Mouse (Mus musculus): ENCODE data around the gene Neu4. TPM values are rescaled to one million over a fixed set of nuclear protein-coding genes. Genes with fewer than 3 reads are reported as not detected.

Neu4 gene
- polyA plus RNA-seq, 1 experiment from 2014 or later, result not detected

DNA sequence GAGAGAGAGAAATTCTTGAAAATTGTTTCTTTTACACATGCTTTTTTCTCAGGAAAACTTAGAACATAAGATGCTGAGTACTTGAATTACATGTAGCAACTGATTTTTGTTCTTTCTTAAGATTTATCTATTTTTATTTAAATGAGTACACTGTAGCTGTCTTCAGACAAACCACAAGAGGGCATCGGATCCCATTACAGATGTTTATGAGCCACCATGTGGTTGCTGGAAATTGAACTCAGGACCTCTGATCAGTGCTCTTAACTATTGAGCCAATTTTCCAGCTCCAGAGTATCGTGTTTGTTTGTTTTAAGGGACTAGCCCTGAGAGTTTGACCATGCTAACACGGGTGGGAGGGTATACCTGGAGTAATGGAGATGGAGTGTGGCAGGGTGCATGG is 8.6 kb upstream of the Neu4 start:
- H3K4me3 ChIP-seq (replicated peaks), result no peak overlapping the region
- no peaks in the 10 kb centered on the region for H3K4me1 ChIP-seq
- no peak for ATAC-seq (ENCODE audit: low FRiP score)
- H3K9ac ChIP-seq, result no peak overlapping the region
- no peak overlapping the region for H3K4me2 ChIP-seq
- WGBS, result 83% methylated on average over 3 of the region's 3 CpGs
- no peaks in the 10 kb centered on the region for H3K27me3 ChIP-seq
- no peaks in the 10 kb centered on the region for H3K9me3 ChIP-seq
- no peaks in the 10 kb centered on the region for H3K36me3 ChIP-seq (replicated peaks)
- no peak overlapping the region for H3K27ac ChIP-seq

DNA sequence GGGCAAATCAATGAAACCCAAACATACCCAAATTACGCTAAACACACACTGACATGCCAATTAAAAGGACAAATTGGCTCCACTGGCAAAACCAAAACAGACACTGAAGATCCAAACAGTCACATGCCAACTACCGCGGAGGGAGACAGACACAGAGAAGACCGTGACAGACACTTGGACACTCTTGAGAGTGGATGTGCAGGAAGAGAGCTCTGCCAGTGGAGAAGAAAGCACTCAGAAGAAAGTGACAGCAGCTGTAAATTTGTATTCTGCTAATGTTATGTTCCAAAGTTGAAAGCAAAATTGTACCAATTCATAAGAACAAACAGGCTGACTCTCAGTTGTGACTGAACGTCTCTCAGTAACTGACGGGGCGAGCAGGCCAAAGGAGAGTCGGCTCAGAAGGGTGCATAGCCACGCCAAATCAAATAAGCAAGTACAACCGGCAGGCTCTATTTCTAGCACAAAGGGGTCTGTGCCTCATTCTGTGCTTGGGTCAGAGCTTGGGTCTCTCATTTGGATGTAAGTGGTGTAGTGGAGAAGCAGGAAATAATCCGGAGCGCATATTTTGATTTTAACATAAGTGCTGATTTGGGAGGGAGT is 7.4 kb downstream of the Neu4 start:
- no peak for ATAC-seq (ENCODE audit: low FRiP score)
- WGBS, result 84% methylated on average over 12 of the region's 12 CpGs

DNA sequence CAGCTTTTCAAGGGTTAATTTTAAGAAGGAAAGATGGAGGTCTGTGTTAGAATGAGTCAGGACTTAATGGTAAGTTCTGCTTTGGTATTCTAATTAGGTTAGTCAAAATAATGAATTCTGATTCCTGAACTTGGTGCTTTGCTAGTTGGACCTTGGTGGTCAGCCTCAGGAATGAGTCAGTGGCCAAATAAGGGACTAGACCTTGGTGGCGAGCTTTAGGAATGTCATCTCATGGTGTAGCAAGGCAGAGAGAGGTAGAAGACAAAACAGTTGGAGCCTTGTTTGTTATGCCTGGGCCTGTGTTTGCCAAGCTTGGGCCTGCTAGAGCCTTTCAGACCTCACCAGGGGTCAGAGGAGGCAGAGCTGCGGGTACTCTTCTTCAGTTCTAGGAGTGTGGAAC is 8.5 kb downstream of the Neu4 start:
- Histone ChIP-seq H3K9ac (no peak overlapping the region), H3K36me3 (replicated peaks) (no peaks in the 10 kb centered on the region), H3K27me3 (no peaks in the 10 kb centered on the region), H3K4me2 (no peak overlapping the region), H3K4me1 (no peaks in the 10 kb centered on the region), H3K27ac (no peak overlapping the region), H3K9me3 (no peaks in the 10 kb centered on the region), H3K4me3 (replicated peaks) (no peak overlapping the region)
- WGBS, result 89% methylated on average over 2 of the region's 2 CpGs
- no peak for ATAC-seq (ENCODE audit: low FRiP score)

More for the DNA sequence above, 7.4 kb downstream of the Neu4 start:
- Histone ChIP-seq H3K4me2 (no peak overlapping the region), H3K9me3 (no peaks in the 10 kb centered on the region), H3K4me3 (replicated peaks) (no peak overlapping the region), H3K9ac (no peak overlapping the region), H3K36me3 (replicated peaks) (no peaks in the 10 kb centered on the region), H3K27me3 (no peaks in the 10 kb centered on the region), H3K4me1 (no peaks in the 10 kb centered on the region), H3K27ac (no peak overlapping the region)

- WGBS, result 95% methylated on average over 2 of the region's 2 CpGs
- Histone ChIP-seq H3K9me3 (no peaks in the 10 kb centered on the region), H3K27me3 (no peaks in the 10 kb centered on the region), H3K27ac (no peak overlapping the region), H3K4me3 (replicated peaks) (no peak overlapping the region), H3K9ac (no peak overlapping the region), H3K36me3 (replicated peaks) (no peaks in the 10 kb centered on the region), H3K4me2 (no peak overlapping the region), H3K4me1 (peaks cover 9% of the 10 kb centered on the region; the same call in 1 of the 2 replicates)
- ATAC-seq (ENCODE audit: low FRiP score), result no peak
These were observed 12.9 kb downstream of the Neu4 start for GRCm38 (mm10) chr1:94033075-94033602.

DNA sequence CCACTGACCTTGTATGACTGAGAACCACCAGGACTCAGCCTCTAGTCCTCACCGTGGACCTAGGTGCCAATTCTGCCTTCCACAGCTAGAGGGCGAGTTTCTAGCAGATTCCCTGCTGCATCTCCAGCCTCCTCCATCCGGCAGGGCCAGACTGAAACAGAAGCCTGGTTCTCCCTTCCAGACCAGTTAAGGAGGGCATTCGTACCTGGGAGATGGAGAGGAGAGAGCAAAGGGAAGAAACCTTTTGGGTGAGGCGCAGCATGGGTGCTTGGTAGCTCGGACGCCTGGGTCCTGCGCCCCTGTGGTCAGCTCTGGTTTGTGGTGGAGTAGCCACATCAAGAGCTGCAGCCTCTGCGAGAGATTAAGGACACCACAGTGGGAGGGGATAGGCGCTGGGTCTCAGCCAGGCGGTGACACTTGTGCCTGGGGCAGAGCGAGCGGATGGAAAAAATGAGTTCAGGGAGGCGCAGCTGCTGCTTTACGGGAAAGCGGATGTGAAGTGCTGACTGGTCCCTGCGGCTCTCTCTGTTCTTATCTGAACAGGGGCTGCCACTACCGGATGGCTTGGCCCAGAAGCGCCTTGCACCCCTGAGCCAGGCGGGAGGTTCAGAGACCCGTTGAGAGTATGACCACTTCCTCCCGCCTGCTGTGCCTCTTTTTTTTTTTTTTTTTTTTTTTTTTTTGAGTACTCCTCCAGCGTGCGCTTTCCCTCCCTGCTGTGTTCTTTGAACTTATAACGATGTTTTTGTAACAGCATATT is 14.9 kb downstream of the Neu4 start:
- no peaks in the 10 kb centered on the region for H3K27me3 ChIP-seq
- no peaks in the 10 kb centered on the region for H3K36me3 ChIP-seq (replicated peaks)
- under 1% methylated on average over 25 of the region's 25 CpGs for WGBS
- H3K4me2 ChIP-seq, result peak overlapping the region; percentile 70
- H3K27ac ChIP-seq, result peak overlapping the region; percentile 71
- H3K4me1 ChIP-seq, result peaks cover 9% of the 10 kb centered on the region; the same call in 1 of the 2 replicates
- ATAC-seq (ENCODE audit: low FRiP score), result peak; percentile 93
- peak overlapping the region; percentile 40 for H3K4me3 ChIP-seq (replicated peaks)
- no peaks in the 10 kb centered on the region for H3K9me3 ChIP-seq
- H3K9ac ChIP-seq, result peak overlapping the region; percentile 54

GRCm38 (mm10) chr1:94040391-94040790 is 20.1 kb downstream of the Neu4 start:
- no peaks in the 10 kb centered on the region for H3K36me3 ChIP-seq (replicated peaks)
- no peak for ATAC-seq (ENCODE audit: low FRiP score)
- no peak overlapping the region for H3K4me3 ChIP-seq (replicated peaks)
- 97% methylated on average over 2 of the region's 2 CpGs for WGBS
- H3K27me3 ChIP-seq, result no peaks in the 10 kb centered on the region
- H3K9ac ChIP-seq, result no peak overlapping the region
- no peaks in the 10 kb centered on the region for H3K9me3 ChIP-seq
- H3K4me2 ChIP-seq, result no peak overlapping the region
- no peak overlapping the region for H3K27ac ChIP-seq
- peaks cover 5% of the 10 kb centered on the region; the same call in 1 of the 2 replicates for H3K4me1 ChIP-seq

DNA sequence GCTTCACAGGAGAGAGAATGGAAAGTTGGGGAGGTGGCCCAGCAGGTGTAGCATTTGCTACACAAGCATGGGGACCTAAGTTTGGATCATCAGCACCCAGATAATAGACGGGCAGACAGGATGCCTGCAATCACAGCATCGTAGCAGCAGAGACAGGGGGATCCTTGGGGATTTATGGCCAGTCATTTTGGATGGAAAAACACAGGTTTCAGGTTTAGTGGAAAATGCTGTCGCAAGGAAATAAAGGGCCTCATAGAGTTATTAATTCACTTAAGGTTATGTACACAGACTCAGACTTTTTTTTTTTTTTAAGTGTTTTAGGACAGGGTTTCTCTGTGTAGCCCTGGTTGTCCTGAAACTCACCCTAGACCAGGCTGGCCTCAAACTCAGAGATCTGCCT is 25.3 kb downstream of the Neu4 start:
- H3K27me3 ChIP-seq, result no peaks in the 10 kb centered on the region

GRCm38 (mm10) chr1:94046544-94046943 is 26.3 kb downstream of the Neu4 start:
- Histone ChIP-seq H3K27me3 (no peaks in the 10 kb centered on the region), H3K4me1 (no peaks in the 10 kb centered on the region), H3K9me3 (no peaks in the 10 kb centered on the region), H3K27ac (no peak overlapping the region), H3K9ac (no peak overlapping the region), H3K4me3 (replicated peaks) (no peak overlapping the region), H3K4me2 (no peak overlapping the region), H3K36me3 (replicated peaks) (no peaks in the 10 kb centered on the region)
- ATAC-seq (ENCODE audit: low FRiP score), result no peak
- 82% methylated on average over 4 of the region's 4 CpGs for WGBS

More for the DNA sequence above, 25.3 kb downstream of the Neu4 start:
- Histone ChIP-seq H3K4me1 (no peaks in the 10 kb centered on the region), H3K36me3 (replicated peaks) (no peaks in the 10 kb centered on the region), H3K4me3 (replicated peaks) (no peak overlapping the region), H3K9ac (no peak overlapping the region), H3K4me2 (no peak overlapping the region), H3K9me3 (no peaks in the 10 kb centered on the region), H3K27ac (no peak overlapping the region)
- 85% methylated on average over 3 of the region's 3 CpGs for WGBS
- no peak for ATAC-seq (ENCODE audit: low FRiP score)

GRCm38 (mm10) chr1:94051104-94051503 is 30.9 kb downstream of the Neu4 start:
- Histone ChIP-seq H3K4me1 (no peaks in the 10 kb centered on the region), H3K4me2 (no peak overlapping the region), H3K4me3 (replicated peaks) (no peak overlapping the region), H3K9me3 (no peaks in the 10 kb centered on the region), H3K27ac (no peak overlapping the region), H3K36me3 (replicated peaks) (no peaks in the 10 kb centered on the region), H3K27me3 (no peaks in the 10 kb centered on the region), H3K9ac (no peak overlapping the region)
- ATAC-seq (ENCODE audit: low FRiP score), result no peak
- WGBS, result 89% methylated on average over 5 of the region's 5 CpGs

DNA sequence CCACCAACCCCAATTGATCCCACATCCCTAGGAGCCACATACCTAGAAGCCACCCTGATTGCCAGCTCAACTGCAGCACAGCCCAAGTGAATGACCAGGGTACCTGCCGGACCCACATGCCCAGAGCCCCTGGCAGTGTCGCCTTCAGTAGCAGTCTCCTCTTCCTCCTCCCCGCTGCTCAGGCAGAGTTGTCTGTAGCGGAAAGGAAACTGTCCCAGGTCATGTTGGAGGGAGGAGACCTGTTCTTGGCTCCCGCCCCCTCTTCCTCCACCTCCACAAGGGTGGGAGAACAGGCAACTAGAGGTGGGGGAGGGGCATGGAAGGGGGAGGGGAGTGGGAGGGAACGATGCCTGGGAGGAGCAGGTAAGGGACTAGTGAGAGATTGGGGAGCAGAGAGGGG is 32.1 kb downstream of the Neu4 start, which contains the start of gene Pdcd1:
Gene Pdcd1 (minus strand): TSS at position 181 of the 400 bp plus-strand sequence.
- no peak within 1 kb of the TSS for H3K27ac ChIP-seq
- no peak within 1 kb of the TSS for H3K9ac ChIP-seq
- no peaks in the 10 kb centered on the region for H3K27me3 ChIP-seq
- no peaks in the 10 kb centered on the region for H3K4me1 ChIP-seq
- H3K4me3 ChIP-seq (replicated peaks), result no peak within 1 kb of the TSS
- H3K36me3 ChIP-seq (replicated peaks), result no peaks in the 10 kb centered on the region
- 66% methylated on average over 5 of the region's 6 CpGs for WGBS
- no peak for ATAC-seq (ENCODE audit: low FRiP score)
- no peak within 1 kb of the TSS for H3K4me2 ChIP-seq
- no peaks in the 10 kb centered on the region for H3K9me3 ChIP-seq

DNA sequence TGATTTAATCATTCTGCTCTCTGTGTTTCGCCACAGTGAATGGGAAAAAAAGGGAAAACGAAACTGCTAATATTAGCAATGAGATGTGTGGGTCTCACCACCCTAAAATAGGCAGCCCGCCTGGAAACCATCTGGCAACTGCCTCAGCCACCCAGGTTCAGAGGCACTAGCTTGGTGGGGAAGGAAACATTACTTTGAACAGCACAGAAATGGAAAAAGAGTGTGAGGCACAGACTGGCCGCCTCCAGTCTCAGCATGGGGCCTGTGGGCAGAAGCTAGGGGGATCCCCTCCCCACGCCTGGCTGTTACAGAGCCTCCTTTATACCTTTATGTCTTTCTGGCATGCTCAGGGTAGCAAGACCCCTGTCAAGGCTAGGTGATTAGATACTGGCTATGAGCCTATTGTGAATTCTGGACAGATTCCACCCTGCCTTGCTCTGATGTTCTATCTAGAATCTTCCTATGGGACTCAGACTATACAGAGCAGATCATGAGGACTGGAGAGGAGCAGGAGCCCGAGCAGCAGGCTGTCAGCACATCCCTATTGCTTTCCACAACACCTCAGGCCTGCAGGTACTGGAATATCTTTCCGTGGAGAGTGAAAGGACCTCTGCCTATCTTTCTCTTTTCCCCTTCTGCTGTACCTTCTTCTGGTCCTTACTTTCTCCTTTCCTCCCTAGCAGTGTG is 33.4 kb downstream of the Neu4 start:
- Histone ChIP-seq H3K9ac (no peak overlapping the region), H3K9me3 (no peaks in the 10 kb centered on the region), H3K27ac (no peak overlapping the region), H3K4me3 (replicated peaks) (no peak overlapping the region), H3K4me2 (no peak overlapping the region), H3K27me3 (no peaks in the 10 kb centered on the region), H3K36me3 (replicated peaks) (no peaks in the 10 kb centered on the region), H3K4me1 (no peaks in the 10 kb centered on the region)
- 66% methylated on average over 7 of the region's 7 CpGs for WGBS
- ATAC-seq (ENCODE audit: low FRiP score), result no peak

- Histone ChIP-seq H3K27me3 (no peaks in the 10 kb centered on the region), H3K4me3 (replicated peaks) (no peak overlapping the region), H3K4me1 (no peaks in the 10 kb centered on the region), H3K4me2 (no peak overlapping the region), H3K36me3 (replicated peaks) (no peaks in the 10 kb centered on the region), H3K27ac (no peak overlapping the region), H3K9me3 (no peaks in the 10 kb centered on the region), H3K9ac (no peak overlapping the region)
- 77% methylated on average over 1 of the region's 1 CpGs for WGBS
- no peak for ATAC-seq (ENCODE audit: low FRiP score)
These were observed 34.2 kb downstream of the Neu4 start for GRCm38 (mm10) chr1:94054481-94054880.

Measured in forebrain, embryonic 12.5 days (tissue).